Mouse (Mus musculus) stomach, embryonic 14.5 days (tissue): ENCODE data around the gene Rspry1. TPM values are rescaled to one million over a fixed set of nuclear protein-coding genes. Genes with fewer than 3 reads are reported as not detected.

ENCODE experiments used
- ATAC-seq: fragments of 200-750 bp; cut with Nextera tagmentation; 2 replicates; pipeline ENCODE4 v1.8.0; 2017; ENCODE audit warnings: low read depth, moderate TSS enrichment; ENCODE audit not compliant: insufficient number of reproducible peaks, insufficient read depth, low FRiP score
- H3K27ac ChIP-seq: fragments of 300-500 bp; sonication (generic); 2 replicates; pipeline ENCODE4 v1.5.1; 2014; ENCODE audit warnings: mild to moderate bottlenecking, low read length, moderate library complexity, mixed read lengths
- H3K27me3 ChIP-seq: fragments of 300-500 bp; sonication (generic); 2 replicates; pipeline ENCODE4 v1.6.1; 2014; ENCODE audit warnings: low read length, control low read depth, mixed read lengths; ENCODE audit not compliant: control insufficient read depth, insufficient read depth
- H3K36me3 ChIP-seq: fragments of 300-500 bp; sonication (generic); 2 replicates; pipeline ENCODE4 v1.6.1; 2014; ENCODE audit warnings: mild to moderate bottlenecking, control low read depth, low read length, moderate library complexity, mixed read lengths; ENCODE audit not compliant: control insufficient read depth, insufficient read depth
- H3K4me1 ChIP-seq: fragments of 300-500 bp; sonication (generic); 2 replicates; pipeline ENCODE4 v1.6.1; 2014; ENCODE audit warnings: low read length, control low read depth, mixed read lengths; ENCODE audit not compliant: control insufficient read depth, insufficient read depth
- H3K4me2 ChIP-seq: fragments of 300-500 bp; sonication (generic); replicated peaks from 2 replicates; pipeline ENCODE4 v1.6.1; 2014; ENCODE audit warnings: low read depth, low read length, control low read depth
- H3K4me3 ChIP-seq: fragments of 300-500 bp; sonication (generic); 2 replicates; pipeline ENCODE4 v1.5.1; 2014; ENCODE audit warnings: low read depth, low read length, control low read depth
- H3K9ac ChIP-seq: fragments of 300-500 bp; sonication (generic); replicated peaks from 2 replicates; pipeline ENCODE4 v1.6.1; 2014; ENCODE audit warnings: low read depth, mild to moderate bottlenecking, control low read depth, low read length, moderate library complexity, mixed read lengths
- H3K9me3 ChIP-seq: fragments of 300-500 bp; sonication (generic); 2 replicates; pipeline ENCODE4 v1.6.1; 2016; ENCODE audit warnings: low read depth, low read length, control low read depth; ENCODE audit not compliant: control insufficient read depth
- WGBS: fragments of 180-500 bp; shearing (Covaris S2); extraction: QIAGEN DNeasy Blood & Tissue Kit; methylation state at CpG from one replicate; pipeline ENCODE4 v1.1.7; 2014; 5-methylcytosine and 5-hydroxymethylcytosine counted together
- polyA plus RNA-seq: library from polyadenylated mRNA; unstranded; fragments of >200 nt; fragmentation: Nextera tagmentation; extraction: Ambion mirVana; gene quantifications from 2 replicates; pipeline ENCODE4 v1.2.1, GENCODE M21; 2014

Rspry1 gene
- polyA plus RNA-seq, 1 experiment from 2014 or later = 35.2 TPM

DNA sequence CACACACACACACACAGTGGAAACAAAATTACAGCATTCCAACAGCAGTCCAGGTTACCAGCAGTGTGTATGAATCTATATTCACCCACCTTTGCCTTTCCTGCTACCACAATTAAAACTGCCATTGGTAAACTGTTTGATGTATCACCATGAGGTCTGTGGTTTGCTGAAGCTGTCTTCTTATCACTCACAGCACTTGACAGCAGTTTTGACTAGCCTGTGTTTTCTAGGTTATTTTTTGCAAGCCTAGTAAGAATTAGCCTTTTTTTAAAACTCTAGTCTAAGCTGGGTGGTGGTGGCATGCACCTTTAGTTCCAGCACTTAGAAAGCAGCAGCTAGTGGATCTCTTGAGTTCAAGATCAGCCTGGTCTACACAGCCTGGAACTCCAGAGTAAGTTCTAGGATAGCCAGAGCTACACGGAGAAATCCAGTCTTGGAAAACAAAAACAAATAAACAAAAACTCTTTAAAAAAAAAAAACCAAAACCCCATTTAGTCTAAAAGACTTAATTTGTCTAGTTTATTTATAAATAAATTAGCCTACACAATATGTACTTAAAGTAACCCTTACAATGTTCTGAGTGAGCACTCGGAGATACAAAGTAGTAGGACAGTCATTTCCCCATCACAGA is 31.9 kb downstream of the Rspry1 start:
- no peak overlapping the region for H3K4me2 ChIP-seq
- H3K27me3 ChIP-seq = no peaks in the 10 kb centered on the region
- WGBS = 83% methylated on average over 2 of the region's 2 CpGs
- peaks cover 46% of the 10 kb centered on the region for H3K36me3 ChIP-seq
- ATAC-seq = no peak
- no peak overlapping the region for H3K9ac ChIP-seq
- H3K4me1 ChIP-seq = no peaks in the 10 kb centered on the region
- no peaks in the 10 kb centered on the region for H3K9me3 ChIP-seq
- H3K4me3 ChIP-seq = no peak overlapping the region
- H3K27ac ChIP-seq = no peak overlapping the region

DNA sequence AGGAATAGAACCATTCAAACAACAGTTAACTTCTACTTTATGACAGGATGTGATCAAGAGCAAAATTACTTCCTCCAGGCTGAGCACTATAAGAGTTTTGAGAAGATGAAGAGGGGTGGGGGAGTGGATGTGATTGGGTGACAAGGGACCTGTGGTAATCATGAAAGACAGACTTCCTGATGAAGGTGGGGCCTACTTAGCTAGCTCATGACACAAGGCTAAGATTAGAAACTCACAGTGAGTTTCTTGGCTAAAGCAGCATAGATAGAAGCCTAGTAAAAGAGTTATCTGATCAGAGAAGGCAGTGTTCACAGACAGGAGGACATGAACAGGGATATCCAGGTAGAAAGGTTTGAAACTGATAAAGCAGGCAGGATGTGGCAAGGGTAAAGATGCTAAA is 32.5 kb downstream of the Rspry1 start:
- Histone ChIP-seq H3K36me3 (peaks cover 47% of the 10 kb centered on the region), H3K27ac (no peak overlapping the region), H3K4me3 (no peak overlapping the region), H3K27me3 (no peaks in the 10 kb centered on the region), H3K9ac (no peak overlapping the region), H3K9me3 (no peaks in the 10 kb centered on the region), H3K4me2 (no peak overlapping the region), H3K4me1 (no peaks in the 10 kb centered on the region)
- no peak for ATAC-seq

DNA sequence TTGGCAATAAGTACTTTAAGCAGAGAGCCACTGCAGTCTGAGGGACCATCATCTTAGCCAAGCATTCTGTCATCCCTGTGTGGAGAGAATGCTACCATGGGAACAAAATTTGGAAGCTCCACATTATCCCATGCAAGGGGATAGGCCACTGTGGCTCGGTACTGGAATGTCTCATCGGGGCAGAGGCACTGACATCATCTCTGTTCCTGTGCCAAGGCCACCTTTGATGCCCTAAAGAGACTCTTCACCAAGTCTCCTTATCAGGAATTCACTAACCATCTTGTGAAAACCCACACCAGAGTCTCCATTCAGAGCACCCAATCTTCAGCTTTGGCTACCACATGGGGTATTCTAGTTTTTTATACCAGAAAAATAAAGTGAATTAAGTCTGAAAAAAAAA is 39.4 kb downstream of the Rspry1 start:
- Histone ChIP-seq H3K4me1 (no peaks in the 10 kb centered on the region), H3K9me3 (no peaks in the 10 kb centered on the region), H3K36me3 (peaks cover 67% of the 10 kb centered on the region), H3K27ac (no peak overlapping the region), H3K4me3 (no peak overlapping the region), H3K27me3 (no peaks in the 10 kb centered on the region), H3K9ac (no peak overlapping the region), H3K4me2 (no peak overlapping the region)
- no peak for ATAC-seq
- 98% methylated on average over 2 of the region's 2 CpGs for WGBS

DNA sequence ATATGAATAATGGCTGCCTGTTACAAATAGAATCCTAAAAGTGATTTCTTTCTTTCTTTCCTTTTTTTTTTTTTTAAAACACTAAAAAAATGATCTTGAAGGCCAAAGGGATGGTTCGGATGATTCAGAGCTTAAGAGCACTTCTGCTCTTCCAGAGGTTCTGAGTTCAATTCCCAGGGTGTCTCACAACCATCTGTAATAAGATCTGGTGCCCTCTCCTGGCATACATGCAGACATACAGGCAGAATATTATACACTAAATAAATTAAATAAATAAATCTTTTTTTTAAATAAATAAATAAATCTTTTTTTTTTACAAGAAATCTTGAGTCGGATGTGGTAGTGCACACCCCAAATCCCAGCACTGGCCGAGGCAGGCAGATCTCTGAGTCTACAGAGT is 40.2 kb downstream of the Rspry1 start:
- no peak for ATAC-seq
- no peaks in the 10 kb centered on the region for H3K9me3 ChIP-seq

DNA sequence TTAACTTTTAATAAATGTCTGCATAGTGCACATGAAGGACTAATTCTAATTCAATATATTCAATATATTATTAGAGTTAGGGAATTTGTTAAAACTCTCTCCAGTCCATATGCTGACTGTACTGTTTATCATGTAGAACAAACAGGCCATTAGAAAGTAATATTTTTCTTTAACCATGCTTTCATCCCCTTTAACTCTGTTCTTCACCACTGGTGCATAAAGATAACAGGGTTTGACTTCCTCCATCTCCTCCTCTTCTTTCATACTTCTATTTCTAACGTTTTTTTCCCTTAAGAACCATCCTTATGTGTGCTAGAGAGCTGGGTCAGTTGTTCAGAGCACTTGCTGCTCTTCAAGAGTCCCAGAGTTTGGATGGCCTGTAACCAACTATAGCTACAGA is 43.5 kb downstream of the Rspry1 start:
- no peak overlapping the region for H3K27ac ChIP-seq
- 42% methylated on average over 1 of the region's 1 CpGs for WGBS
- H3K27me3 ChIP-seq = no peaks in the 10 kb centered on the region
- H3K4me2 ChIP-seq = no peak overlapping the region
- H3K9ac ChIP-seq = no peak overlapping the region
- H3K4me1 ChIP-seq = no peaks in the 10 kb centered on the region
- H3K36me3 ChIP-seq = peaks cover 51% of the 10 kb centered on the region
- no peak overlapping the region for H3K4me3 ChIP-seq
- ATAC-seq = no peak
- no peaks in the 10 kb centered on the region for H3K9me3 ChIP-seq

More for the DNA sequence above, 40.2 kb downstream of the Rspry1 start:
- no peaks in the 10 kb centered on the region for H3K4me1 ChIP-seq
- no peak overlapping the region for H3K27ac ChIP-seq
- no peaks in the 10 kb centered on the region for H3K27me3 ChIP-seq
- H3K36me3 ChIP-seq = peaks cover 70% of the 10 kb centered on the region
- no peak overlapping the region for H3K4me2 ChIP-seq
- no peak overlapping the region for H3K9ac ChIP-seq
- no peak overlapping the region for H3K4me3 ChIP-seq
- WGBS = 87% methylated on average over 3 of the region's 3 CpGs

DNA sequence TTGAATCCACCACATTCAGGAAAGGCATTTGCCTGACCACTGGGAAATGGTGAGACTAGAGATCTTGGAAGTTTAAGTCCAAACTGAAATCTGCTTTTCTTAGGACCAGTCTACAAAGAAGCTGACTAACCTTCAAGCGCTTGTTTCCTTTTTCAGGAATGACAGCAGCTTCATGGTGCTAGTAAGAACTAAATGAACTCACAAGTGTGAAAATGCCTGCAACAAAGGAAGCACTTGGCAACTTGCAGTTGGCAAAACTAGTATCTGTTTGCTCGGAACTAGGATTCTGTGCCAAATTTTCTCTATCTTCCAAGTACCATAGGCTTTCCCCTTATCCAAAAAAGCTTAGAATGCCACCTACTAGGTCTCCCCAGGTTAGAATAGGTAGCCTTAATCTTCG is 44.4 kb downstream of the Rspry1 start:
- no peaks in the 10 kb centered on the region for H3K9me3 ChIP-seq
- H3K4me1 ChIP-seq = no peaks in the 10 kb centered on the region
- peaks cover 44% of the 10 kb centered on the region for H3K36me3 ChIP-seq
- H3K4me3 ChIP-seq = no peak overlapping the region
- H3K9ac ChIP-seq = no peak overlapping the region
- H3K4me2 ChIP-seq = no peak overlapping the region
- no peak overlapping the region for H3K27ac ChIP-seq
- 93% methylated on average over 3 of the region's 3 CpGs for WGBS
- H3K27me3 ChIP-seq = no peaks in the 10 kb centered on the region
- no peak for ATAC-seq

DNA sequence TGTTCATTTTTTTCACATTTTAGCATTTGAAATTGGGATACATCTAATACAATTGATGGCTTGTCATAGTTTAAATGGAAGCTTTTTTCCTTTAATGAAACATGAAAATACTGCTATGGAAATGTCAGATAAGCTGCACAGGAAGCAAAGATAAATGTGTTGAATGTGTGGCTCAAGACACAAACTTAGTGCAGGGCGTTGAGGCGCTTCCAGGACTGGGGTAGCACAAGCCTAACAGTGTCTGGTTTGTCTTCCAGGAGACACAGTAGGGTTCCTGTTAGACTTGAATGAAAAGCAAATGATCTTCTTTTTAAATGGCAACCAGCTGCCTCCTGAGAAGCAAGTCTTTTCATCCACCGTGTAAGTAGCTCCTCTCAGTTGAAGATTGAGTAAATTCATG is 47.8 kb downstream of the Rspry1 start:
- no peak overlapping the region for H3K4me3 ChIP-seq
- ATAC-seq = no peak
- H3K27me3 ChIP-seq = no peaks in the 10 kb centered on the region
- H3K27ac ChIP-seq = no peak overlapping the region
- no peaks in the 10 kb centered on the region for H3K4me1 ChIP-seq
- H3K9me3 ChIP-seq = no peaks in the 10 kb centered on the region
- H3K4me2 ChIP-seq = no peak overlapping the region
- no peak overlapping the region for H3K9ac ChIP-seq
- WGBS = 78% methylated on average over 3 of the region's 3 CpGs
- peaks cover 38% of the 10 kb centered on the region for H3K36me3 ChIP-seq

DNA sequence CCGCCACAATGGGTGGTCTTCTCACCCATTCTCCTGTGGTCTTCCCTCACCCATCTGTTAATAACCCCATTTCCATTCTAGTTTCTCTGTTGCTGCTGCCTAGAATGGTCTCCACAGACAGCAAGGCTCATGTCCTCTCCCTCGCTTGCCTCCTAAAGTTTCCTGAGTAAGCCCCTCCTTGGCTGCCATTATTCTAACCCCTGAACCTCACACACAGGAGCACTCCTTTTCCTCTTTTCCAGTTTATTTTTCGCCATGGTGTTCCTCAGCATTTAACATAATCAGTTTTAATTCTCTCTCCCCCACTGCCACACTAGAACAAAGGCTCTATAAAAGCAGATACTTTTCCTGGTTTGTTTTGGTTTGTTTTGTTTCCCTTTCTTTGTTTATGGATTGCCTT is 51.2 kb downstream of the Rspry1 start:
- no peak overlapping the region for H3K4me2 ChIP-seq
- ATAC-seq = no peak
- no peak overlapping the region for H3K4me3 ChIP-seq
- H3K9ac ChIP-seq = no peak overlapping the region
- H3K9me3 ChIP-seq = no peaks in the 10 kb centered on the region
- H3K4me1 ChIP-seq = no peaks in the 10 kb centered on the region
- H3K27me3 ChIP-seq = no peaks in the 10 kb centered on the region
- 92% methylated on average over 3 of the region's 3 CpGs for WGBS
- no peak overlapping the region for H3K27ac ChIP-seq
- peaks cover 25% of the 10 kb centered on the region for H3K36me3 ChIP-seq

DNA sequence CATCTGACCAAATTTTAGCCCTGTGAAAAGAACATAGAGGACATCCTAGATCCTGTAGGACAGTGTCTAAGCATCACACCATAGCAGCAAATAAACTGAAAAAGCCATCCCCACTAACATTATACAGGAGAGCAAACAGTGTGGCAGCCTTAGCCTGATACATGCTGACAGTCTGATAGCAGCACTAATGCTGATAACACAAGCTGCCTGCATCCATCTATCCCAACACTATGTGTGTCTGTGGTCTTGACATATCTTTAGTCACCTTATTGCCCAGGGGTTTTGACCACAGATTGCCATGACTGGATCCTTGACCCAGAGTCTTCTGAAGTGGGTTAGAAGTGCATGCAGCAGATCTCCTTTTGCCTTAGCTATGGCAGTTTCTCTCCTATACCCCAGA is 53.3 kb downstream of the Rspry1 start:
- no peaks in the 10 kb centered on the region for H3K27me3 ChIP-seq
- H3K36me3 ChIP-seq = peaks cover 27% of the 10 kb centered on the region
- H3K4me1 ChIP-seq = no peaks in the 10 kb centered on the region
- H3K27ac ChIP-seq = no peak overlapping the region
- ATAC-seq = no peak
- no peak overlapping the region for H3K4me3 ChIP-seq
- H3K4me2 ChIP-seq = no peak overlapping the region
- no peak overlapping the region for H3K9ac ChIP-seq
- no peaks in the 10 kb centered on the region for H3K9me3 ChIP-seq
